Mouse (Mus musculus) heart, embryonic 14.5 days (tissue): ENCODE measurements around the gene Iqcb1. TPM values are rescaled to one million over a fixed set of nuclear protein-coding genes. Genes with fewer than 3 reads are reported as not detected.

Experiments
- ATAC-seq: fragments of 200-750 bp; cut with Nextera tagmentation; 2 replicates; pipeline ENCODE4 v1.8.0; 2017; ENCODE audit warnings: low read depth, moderate TSS enrichment; ENCODE audit not compliant: insufficient number of reproducible peaks, insufficient read depth, low FRiP score
- H3K27ac ChIP-seq, 2 experiments: fragments of 200-500 bp in 1 of 2; fragments of 300-500 bp in 1 of 2; sonication (generic) in 1 of 2; replicated peaks in 1 of 2; 2 replicates each; pipeline ENCODE4 v1.5.1; 2012 to 2014; ENCODE audit warnings: low read depth in 2 of 2, low read length in 2 of 2, control low read depth in 1 of 2, mild to moderate bottlenecking in 1 of 2, mixed read lengths in 1 of 2; ENCODE audit not compliant: control insufficient read depth in 1 of 2, insufficient read depth in 1 of 2
- H3K27me3 ChIP-seq: fragments of 300-500 bp; sonication (generic); 2 replicates; pipeline ENCODE4 v1.6.1; 2014; ENCODE audit warnings: mild to moderate bottlenecking, low read length, control low read depth; ENCODE audit not compliant: control insufficient read depth, insufficient read depth
- H3K36me3 ChIP-seq: fragments of 300-500 bp; sonication (generic); 2 replicates; pipeline ENCODE4 v1.6.1; 2014; ENCODE audit warnings: mild to moderate bottlenecking, control low read depth, low read length, mixed read lengths; ENCODE audit not compliant: control insufficient read depth, insufficient read depth
- H3K4me1 ChIP-seq, 2 experiments: fragments of 200-500 bp in 1 of 2; fragments of 300-500 bp in 1 of 2; sonication (generic) in 1 of 2; 2 replicates each; pipeline ENCODE4 v1.6.1; 2012 to 2014; ENCODE audit warnings: low read length in 2 of 2, control low read depth in 1 of 2, mixed read lengths in 1 of 2; ENCODE audit not compliant: control insufficient read depth in 2 of 2, insufficient read depth in 2 of 2
- H3K4me2 ChIP-seq: fragments of 300-500 bp; sonication (generic); 2 replicates; pipeline ENCODE4 v1.6.1; 2014; ENCODE audit warnings: mild to moderate bottlenecking, low read length
- H3K4me3 ChIP-seq, 2 experiments: fragments of 200-500 bp in 1 of 2; fragments of 300-500 bp in 1 of 2; sonication (generic) in 1 of 2; 2 replicates each; pipeline ENCODE4 v1.5.1; 2012 to 2014; ENCODE audit warnings: low read length in 2 of 2, mild to moderate bottlenecking in 2 of 2, control low read depth in 1 of 2, low read depth in 1 of 2, moderate library complexity in 1 of 2; ENCODE audit not compliant: control insufficient read depth in 1 of 2, insufficient read depth in 1 of 2
- H3K9ac ChIP-seq: fragments of 300-500 bp; sonication (generic); 2 replicates; pipeline ENCODE4 v1.6.1; 2014; ENCODE audit warnings: mild to moderate bottlenecking, low read length
- H3K9me3 ChIP-seq: fragments of 300-500 bp; sonication (generic); 2 replicates; pipeline ENCODE4 v1.6.1; 2016; ENCODE audit warnings: low read length, control low read depth; ENCODE audit not compliant: control insufficient read depth
- WGBS: fragments of 180-500 bp; shearing (Covaris S2); extraction: QIAGEN DNeasy Blood & Tissue Kit; methylation state at CpG from one replicate; pipeline ENCODE4 v1.1.7; 2014; 5-methylcytosine and 5-hydroxymethylcytosine counted together
- polyA plus RNA-seq: library from polyadenylated mRNA; unstranded; fragments of >200 nt; fragmentation: Nextera tagmentation; extraction: Ambion mirVana; gene quantifications from 2 replicates; pipeline ENCODE4 v1.2.1, GENCODE M21; 2014

Iqcb1 gene
- polyA plus RNA-seq, 1 experiment from 2014 or later: 23.9 TPM

DNA sequence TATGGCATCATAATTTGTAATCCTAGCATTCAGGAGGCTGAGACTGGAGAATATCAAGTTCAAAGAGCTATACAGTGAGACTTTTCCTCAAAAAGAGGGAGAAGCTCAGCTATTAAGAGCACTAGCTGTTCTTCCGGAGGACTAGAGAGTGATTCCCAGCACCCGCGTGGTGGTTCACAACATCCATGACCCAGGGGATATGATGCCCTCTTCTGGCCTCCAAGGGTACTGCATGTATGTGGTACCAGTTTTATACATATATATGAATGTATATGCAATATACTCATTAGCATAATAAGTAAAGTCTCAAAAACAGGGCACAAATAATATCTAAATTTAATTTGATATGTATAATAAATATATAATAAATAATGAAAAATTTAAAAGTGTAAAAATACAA lies 25.8 kb upstream of the Iqcb1 start:
- no peaks in the 10 kb centered on the region for H3K4me1 ChIP-seq
- no peaks in the 10 kb centered on the region for H3K27me3 ChIP-seq
- H3K9ac ChIP-seq: no peak overlapping the region
- H3K9me3 ChIP-seq: no peaks in the 10 kb centered on the region
- WGBS: 83% methylated on average over 3 of the region's 3 CpGs
- no peak overlapping the region for H3K4me3 ChIP-seq
- H3K4me2 ChIP-seq: no peak overlapping the region
- no peak for ATAC-seq
- no peak overlapping the region for H3K27ac ChIP-seq
- no peaks in the 10 kb centered on the region for H3K36me3 ChIP-seq

DNA sequence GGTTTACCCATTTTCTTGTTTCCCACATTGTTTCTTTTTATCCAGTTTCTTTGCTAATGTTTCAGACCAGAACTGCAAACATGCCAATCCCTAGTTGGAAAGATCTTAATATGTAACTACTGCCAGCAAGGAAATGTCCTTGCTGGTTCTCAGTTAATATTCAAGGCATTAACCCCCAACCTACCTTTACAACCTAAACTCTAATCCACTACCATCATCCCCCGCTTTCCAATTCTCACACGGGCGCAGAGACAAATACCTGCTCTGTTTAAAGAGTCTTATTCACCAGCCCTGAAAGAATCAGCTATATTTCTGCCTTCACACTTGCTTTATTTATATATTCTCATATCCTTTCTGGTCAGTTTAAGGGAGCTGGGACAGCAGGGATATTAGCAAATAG lies 19.6 kb upstream of the Iqcb1 start:
- H3K4me3 ChIP-seq: no peak overlapping the region
- no peak overlapping the region for H3K27ac ChIP-seq
- H3K4me2 ChIP-seq: no peak overlapping the region
- no peaks in the 10 kb centered on the region for H3K4me1 ChIP-seq
- H3K9ac ChIP-seq: no peak overlapping the region
- no peaks in the 10 kb centered on the region for H3K36me3 ChIP-seq
- 91% methylated on average over 3 of the region's 3 CpGs for WGBS
- ATAC-seq: no peak
- no peaks in the 10 kb centered on the region for H3K27me3 ChIP-seq
- H3K9me3 ChIP-seq: no peaks in the 10 kb centered on the region

- no peak overlapping the region for H3K9ac ChIP-seq
- no peaks in the 10 kb centered on the region for H3K27me3 ChIP-seq
- H3K27ac ChIP-seq: no peak overlapping the region
- no peak overlapping the region for H3K4me3 ChIP-seq
- ATAC-seq: no peak
- H3K36me3 ChIP-seq: no peaks in the 10 kb centered on the region
- no peaks in the 10 kb centered on the region for H3K9me3 ChIP-seq
- H3K4me1 ChIP-seq: no peaks in the 10 kb centered on the region
- 53% methylated on average over 3 of the region's 3 CpGs for WGBS
- H3K4me2 ChIP-seq: no peak overlapping the region
Measured at GRCm38 (mm10) chr16:36813680-36814079, 14.5 kb upstream of the Iqcb1 start.

- Histone ChIP-seq H3K4me3 (no peak overlapping the region), H3K9me3 (no peaks in the 10 kb centered on the region), H3K4me1 (peaks cover 0 to 2% of the 10 kb centered on the region in 2 experiments; a peak in 1 of 4 replicates), H3K27me3 (no peaks in the 10 kb centered on the region), H3K36me3 (no peaks in the 10 kb centered on the region), H3K27ac (no peak overlapping the region), H3K4me2 (no peak overlapping the region), H3K9ac (no peak overlapping the region)
- no peak for ATAC-seq
Measured at GRCm38 (mm10) chr16:36816916-36817315, 11.3 kb upstream of the Iqcb1 start.

GRCm38 (mm10) chr16:36817321-36817926 lies 10.8 kb upstream of the Iqcb1 start:
- Histone ChIP-seq H3K9me3 (no peaks in the 10 kb centered on the region), H3K27me3 (no peaks in the 10 kb centered on the region), H3K27ac (no peak overlapping the region), H3K4me3 (no peak overlapping the region), H3K9ac (no peak overlapping the region), H3K4me1 (peaks cover 0 to 2% of the 10 kb centered on the region in 2 experiments; a peak in 1 of 4 replicates), H3K4me2 (no peak overlapping the region), H3K36me3 (no peaks in the 10 kb centered on the region)
- 19% methylated on average over 7 of the region's 7 CpGs for WGBS
- peak; percentile 79; the same call in 1 of the 2 replicates for ATAC-seq

DNA sequence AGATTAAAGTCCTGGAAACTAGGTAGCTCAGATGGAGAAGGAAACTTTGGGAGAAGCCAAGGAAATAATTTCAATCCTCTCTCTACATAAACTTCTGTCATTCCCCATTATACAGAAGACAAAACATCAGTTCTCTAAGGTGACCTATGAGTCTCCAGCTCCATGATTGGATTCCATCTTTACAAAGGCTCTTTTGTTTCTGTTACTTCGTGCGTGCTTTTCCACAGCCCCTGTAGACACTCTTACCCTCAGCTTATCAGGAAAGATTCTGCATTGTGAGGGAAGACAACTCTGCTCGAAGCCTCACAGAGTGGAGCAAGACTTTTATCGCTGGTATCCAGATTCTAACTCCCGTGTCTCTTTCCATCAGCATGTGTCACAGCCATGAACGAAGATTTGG lies 8.2 kb upstream of the Iqcb1 start:
- Histone ChIP-seq H3K4me3 (no peak overlapping the region), H3K27me3 (no peaks in the 10 kb centered on the region), H3K9ac (no peak overlapping the region), H3K9me3 (no peaks in the 10 kb centered on the region), H3K4me1 (peaks cover 0 to 2% of the 10 kb centered on the region in 2 experiments; a peak in 1 of 4 replicates), H3K36me3 (no peaks in the 10 kb centered on the region), H3K27ac (no peak overlapping the region), H3K4me2 (no peak overlapping the region)
- ATAC-seq: no peak
- WGBS: 60% methylated on average over 6 of the region's 6 CpGs

GRCm38 (mm10) chr16:36820747-36821146 lies 7.4 kb upstream of the Iqcb1 start:
- no peak for ATAC-seq
- no peak overlapping the region for H3K9ac ChIP-seq
- no peaks in the 10 kb centered on the region for H3K36me3 ChIP-seq
- no peaks in the 10 kb centered on the region for H3K9me3 ChIP-seq
- H3K27me3 ChIP-seq: no peaks in the 10 kb centered on the region
- H3K27ac ChIP-seq: no peak overlapping the region
- 44% methylated on average over 3 of the region's 3 CpGs for WGBS
- H3K4me2 ChIP-seq: no peak overlapping the region
- H3K4me1 ChIP-seq: peaks cover 0 to 2% of the 10 kb centered on the region in 2 experiments; a peak in 1 of 4 replicates
- no peak overlapping the region for H3K4me3 ChIP-seq

DNA sequence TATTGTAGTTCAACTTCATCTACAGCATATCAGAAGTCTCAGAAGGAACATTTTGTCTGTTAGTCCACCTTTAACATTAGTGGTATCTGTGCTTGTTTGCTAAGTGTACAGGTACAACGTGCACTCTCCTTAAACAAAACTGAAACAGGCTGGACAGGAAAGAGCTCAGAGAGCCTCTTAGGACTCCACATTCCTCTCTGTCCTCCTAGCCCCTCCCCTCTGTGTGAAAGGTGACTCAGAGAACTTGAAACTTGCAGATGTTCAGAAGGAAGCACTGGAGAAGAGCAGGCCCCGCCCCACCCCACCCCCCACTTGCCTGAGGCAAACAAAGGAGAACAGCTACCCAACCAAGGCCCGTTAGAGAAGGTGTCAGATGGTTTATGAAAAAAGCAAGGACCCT lies 6.7 kb upstream of the Iqcb1 start:
- H3K4me1 ChIP-seq: peaks cover 0 to 2% of the 10 kb centered on the region in 2 experiments; a peak in 1 of 4 replicates
- H3K36me3 ChIP-seq: no peaks in the 10 kb centered on the region
- no peak overlapping the region for H3K27ac ChIP-seq
- H3K9me3 ChIP-seq: no peaks in the 10 kb centered on the region
- H3K9ac ChIP-seq: no peak overlapping the region
- no peak overlapping the region for H3K4me2 ChIP-seq
- ATAC-seq: no peak
- 11% methylated on average over 3 of the region's 3 CpGs for WGBS
- H3K4me3 ChIP-seq: no peak overlapping the region
- no peaks in the 10 kb centered on the region for H3K27me3 ChIP-seq
